Mouse (Mus musculus) spleen, adult 12 weeks (tissue): ENCODE measurements around the gene Cpt2.

ENCODE experiments used
- DNase-seq: peaks from one replicate; pipeline ENCODE4 v3.0.0; 2022; ENCODE audit warnings: low spot score

Gene Cpt2

GRCm38 (mm10) chr4:107920336-107920735 lies 3.1 kb downstream of the Cpt2 start:
- no peak for DNase-seq

GRCm38 (mm10) chr4:107910020-107910419 lies 13.4 kb downstream of the Cpt2 start:
- DNase-seq: no peak

DNA sequence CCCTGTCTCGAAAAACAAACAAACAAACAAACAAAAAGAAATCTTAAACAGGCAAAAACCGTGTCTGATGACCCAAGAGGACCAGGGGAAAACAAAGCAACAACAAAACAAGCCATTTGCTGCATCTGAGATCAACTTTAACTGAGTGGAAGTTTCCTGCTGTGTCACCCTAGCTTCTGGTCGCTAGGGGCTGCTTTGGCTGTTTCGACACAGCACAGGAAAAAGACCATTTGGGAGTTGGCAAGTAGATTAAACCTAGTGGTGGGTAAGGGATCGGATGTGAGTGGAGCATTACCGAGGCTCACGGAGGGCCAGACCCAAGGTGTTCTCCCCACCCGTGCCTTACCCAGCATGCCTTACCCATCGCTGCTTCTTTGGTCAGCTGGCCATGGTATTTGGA lies 16.8 kb downstream of the Cpt2 start:
- DNase-seq: no peak

DNA sequence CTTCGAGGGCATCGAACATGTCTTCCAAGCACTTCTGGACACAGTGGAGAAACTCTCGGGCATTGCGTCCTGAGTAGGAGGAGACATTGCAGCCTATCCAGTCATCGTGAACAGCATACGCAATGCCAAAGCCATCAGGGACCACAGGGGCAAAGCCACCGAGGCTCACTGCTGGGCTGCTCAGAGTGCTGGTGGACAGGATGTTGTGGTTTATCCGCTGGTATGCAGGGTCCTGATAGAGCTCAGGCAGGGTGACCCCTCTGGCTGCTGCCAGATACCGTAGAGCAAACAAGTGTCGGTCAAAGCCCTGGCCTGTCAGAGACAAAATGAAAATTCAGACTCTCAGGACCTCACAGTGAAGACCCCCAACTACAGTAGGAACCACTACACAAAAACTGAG lies 19.2 kb downstream of the Cpt2 start:
- DNase-seq: no peak

GRCm38 (mm10) chr4:107900206-107900605 lies 23.2 kb downstream of the Cpt2 start:
- DNase-seq: no peak

- DNase-seq: no peak
Observed at GRCm38 (mm10) chr4:107899211-107899927, 24.0 kb downstream of the Cpt2 start.

DNA sequence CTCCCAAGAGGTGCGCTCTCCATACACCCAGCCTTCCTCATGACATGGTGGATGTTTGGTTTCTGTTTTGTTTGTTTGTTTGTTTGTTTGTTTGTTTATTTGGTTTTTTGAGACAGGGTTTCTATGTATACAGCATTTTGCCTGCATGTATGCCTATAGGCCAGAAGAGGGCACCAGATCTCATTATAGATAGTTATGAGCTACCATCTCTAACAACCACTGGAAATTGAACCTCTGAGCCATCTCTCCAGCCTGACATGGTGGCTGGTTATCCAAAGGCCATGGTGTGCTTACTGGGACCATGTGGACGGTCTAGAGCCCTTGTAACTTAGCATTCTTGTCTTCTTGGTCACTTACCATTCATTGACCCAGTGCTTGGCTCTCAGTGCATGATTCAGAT lies 30.7 kb downstream of the Cpt2 start:
- no peak for DNase-seq

DNA sequence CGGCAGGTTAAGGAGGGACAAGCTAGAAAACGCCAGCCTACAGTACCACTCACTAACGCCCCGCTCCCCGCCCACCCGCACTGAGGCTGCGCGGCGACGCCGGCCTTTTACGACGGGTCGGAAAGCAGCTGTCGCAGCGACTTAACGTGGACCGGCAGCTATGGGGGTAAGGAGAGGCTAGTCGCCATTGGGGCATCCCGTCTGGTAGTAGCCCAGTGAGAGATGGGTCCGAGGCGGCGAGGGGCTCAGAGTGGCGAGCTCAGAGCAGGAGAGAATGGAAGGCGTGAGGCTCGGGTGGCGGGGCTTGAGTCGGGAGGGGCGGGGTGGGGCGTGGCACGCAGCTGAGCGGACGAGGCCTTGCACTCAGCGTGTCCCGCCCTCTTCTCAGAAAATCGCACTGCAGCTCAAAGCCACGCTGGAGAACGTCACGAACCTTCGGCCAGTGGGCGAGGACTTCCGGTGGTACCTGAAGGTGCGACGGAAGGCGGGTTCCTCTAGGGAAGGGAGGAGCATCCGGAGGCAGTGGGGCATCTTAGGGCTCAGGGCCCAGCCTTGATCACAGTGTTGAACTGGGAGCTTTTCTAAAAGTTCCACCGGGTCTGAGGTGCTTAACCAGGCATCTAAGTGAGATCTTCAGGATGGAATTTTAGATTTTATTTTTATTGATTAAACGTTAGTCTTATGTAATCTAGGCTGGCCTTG lies 33.5 kb downstream of the Cpt2 start, which contains the start of gene 0610037L13Rik:
Gene 0610037L13Rik (plus strand): TSS at position 83 of the 702 bp plus-strand sequence.
- peak; percentile 92 for DNase-seq

GRCm38 (mm10) chr4:107889385-107889730 lies 34.1 kb downstream of the Cpt2 start:
- DNase-seq: no peak

DNA sequence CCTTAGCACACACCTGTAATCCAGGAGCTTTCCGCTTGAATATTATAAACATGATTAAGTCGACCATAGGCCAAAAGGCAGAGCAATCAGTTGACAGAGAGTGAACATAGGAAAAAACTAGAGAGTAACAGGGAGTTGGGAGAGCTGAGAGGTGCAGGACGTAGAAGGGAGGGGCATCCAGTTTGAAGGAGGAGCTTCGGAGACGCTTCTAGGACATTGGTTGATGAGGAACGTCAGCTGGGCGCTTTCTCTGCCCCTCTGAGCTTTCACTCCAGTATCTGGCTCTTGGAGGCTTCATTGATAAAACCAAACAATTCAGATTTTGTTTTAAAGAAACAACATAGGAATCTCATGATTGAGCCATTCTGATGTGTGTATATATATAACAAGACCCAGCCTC lies 37.0 kb downstream of the Cpt2 start:
- DNase-seq: no peak

DNA sequence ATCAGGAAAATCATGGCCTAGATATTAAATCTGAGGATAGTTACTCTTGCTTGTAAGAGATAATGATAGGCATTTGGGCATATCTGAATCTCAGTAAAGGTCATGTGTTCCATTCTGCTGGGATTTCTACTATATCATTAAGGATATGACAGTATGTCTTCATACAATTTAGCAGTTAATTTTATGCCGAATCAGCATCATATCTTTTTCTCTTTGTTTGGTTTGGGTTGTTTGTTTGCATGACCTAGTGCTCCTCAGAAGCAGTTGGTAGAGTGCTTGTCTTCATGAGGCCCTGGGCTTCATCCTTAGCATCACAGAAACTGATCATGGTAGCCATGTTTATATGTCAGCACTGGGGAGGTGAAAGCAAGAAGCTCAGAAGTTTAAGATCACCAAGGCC lies 41.8 kb downstream of the Cpt2 start:
- DNase-seq: no peak

DNA sequence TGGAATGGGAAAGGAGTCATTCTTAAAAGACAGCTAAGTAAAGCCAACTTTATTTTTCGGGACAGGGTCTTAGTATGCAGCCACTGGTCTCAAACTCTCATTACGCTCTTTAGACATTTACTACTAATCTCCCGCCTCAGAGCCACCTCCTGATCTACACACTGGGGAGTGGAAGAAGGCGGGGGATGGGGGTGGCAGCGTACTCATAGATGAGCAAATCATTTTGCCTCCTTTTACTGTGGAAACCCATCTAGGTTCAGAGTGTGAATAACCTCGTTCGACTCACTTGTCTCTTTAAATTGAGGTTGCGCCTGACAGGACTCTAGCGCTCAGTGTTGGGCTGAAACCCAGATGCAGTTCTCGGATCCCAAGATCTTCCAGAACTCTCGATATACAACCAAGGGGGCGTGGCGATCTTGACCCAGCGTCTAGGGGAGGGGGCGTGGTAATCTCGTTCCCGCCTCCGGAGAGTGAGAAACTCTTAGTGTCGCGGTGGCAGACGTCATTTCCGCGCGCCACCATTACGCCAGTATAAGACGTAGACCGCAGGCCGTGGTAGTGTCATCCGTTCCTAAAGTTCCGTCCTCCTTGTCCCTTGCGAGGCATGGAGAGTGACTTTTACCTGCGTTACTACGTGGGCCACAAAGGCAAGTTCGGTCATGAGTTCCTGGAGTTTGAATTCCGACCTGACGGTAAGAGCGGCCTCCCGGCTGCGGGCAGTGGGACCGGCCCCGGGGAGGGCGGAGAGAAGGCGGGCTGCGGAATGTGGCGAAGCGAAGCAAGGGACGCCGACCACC lies 44.0 kb downstream of the Cpt2 start, which contains the start of gene Magoh:
Gene Magoh (plus strand): TSS at position 502 of the 797 bp plus-strand sequence.
- DNase-seq: peak; percentile 92

- no peak for DNase-seq
Observed at GRCm38 (mm10) chr4:107864866-107865265, 58.5 kb downstream of the Cpt2 start.

GRCm38 (mm10) chr4:107858995-107859394 lies 64.4 kb downstream of the Cpt2 start:
- DNase-seq: no peak

GRCm38 (mm10) chr4:107856958-107857686 lies 66.3 kb downstream of the Cpt2 start:
- no peak for DNase-seq
